Mouse (Mus musculus) ES-Bruce4 (cell line): Measurements from ENCODE around the gene Ccser1. TPM values are rescaled to one million over a fixed set of nuclear protein-coding genes. Genes with fewer than 3 reads are reported as not detected.

ENCODE experiments used
- H3K27ac ChIP-seq: 2 replicates; pipeline ENCODE4 v1.5.1; 2012; ENCODE audit warnings: low read length, inconsistent platforms; ENCODE audit not compliant: insufficient read depth
- H3K27me3 ChIP-seq: 2 replicates; pipeline ENCODE4 v1.6.1; 2012; ENCODE audit warnings: mild to moderate bottlenecking, low read length, inconsistent platforms; ENCODE audit not compliant: control insufficient read depth, poor library complexity, insufficient read depth, severe bottlenecking
- H3K36me3 ChIP-seq: 2 replicates; pipeline ENCODE4 v1.6.1; 2012; ENCODE audit warnings: inconsistent platforms, mild to moderate bottlenecking, low read length, moderate library complexity; ENCODE audit not compliant: control insufficient read depth, poor library complexity, insufficient read depth, severe bottlenecking
- H3K4me1 ChIP-seq: one replicate; pipeline ENCODE4 v1.8.1; 2011; ENCODE audit warnings: low read length; ENCODE audit not compliant: control insufficient read depth, insufficient read depth
- H3K4me3 ChIP-seq: 2 replicates; pipeline ENCODE4 v1.5.1; 2011; ENCODE audit warnings: low read depth, mild to moderate bottlenecking, low read length
- H3K9ac ChIP-seq: 2 replicates; pipeline ENCODE4 v1.6.1; 2012; ENCODE audit warnings: low read depth, mild to moderate bottlenecking, inconsistent platforms; ENCODE audit not compliant: poor library complexity, severe bottlenecking
- H3K9me3 ChIP-seq: replicated peaks from 2 replicates; pipeline ENCODE4 v1.6.1; 2012; ENCODE audit warnings: mild to moderate bottlenecking, low read length, inconsistent platforms; ENCODE audit not compliant: control insufficient read depth, poor library complexity, insufficient read depth, severe bottlenecking
- CTCF ChIP-seq: IDR thresholded peaks from one replicate; pipeline ENCODE4 v1.8.1; 2011; ENCODE audit warnings: low read depth, low read length
- EP300 ChIP-seq: IDR thresholded peaks from 2 replicates; pipeline ENCODE4 v1.6.1; 2011; ENCODE audit warnings: low read depth, low read length; ENCODE audit not compliant: insufficient read depth
- POLR2A ChIP-seq: IDR thresholded peaks from one replicate; pipeline ENCODE4 v1.8.1; 2011; ENCODE audit warnings: low read length; ENCODE audit not compliant: insufficient read depth
- polyA plus RNA-seq: library from polyadenylated mRNA; stranded (reverse); fragments of >200 nt; gene quantifications from 2 replicates; pipeline ENCODE4 v1.2.4, GENCODE M21; 2011; ENCODE audit warnings: low read depth; ENCODE audit not compliant: missing spikeins, insufficient read depth, insufficient read length

The Ccser1 gene
- polyA plus RNA-seq, 1 experiment, result 1.1 TPM

DNA sequence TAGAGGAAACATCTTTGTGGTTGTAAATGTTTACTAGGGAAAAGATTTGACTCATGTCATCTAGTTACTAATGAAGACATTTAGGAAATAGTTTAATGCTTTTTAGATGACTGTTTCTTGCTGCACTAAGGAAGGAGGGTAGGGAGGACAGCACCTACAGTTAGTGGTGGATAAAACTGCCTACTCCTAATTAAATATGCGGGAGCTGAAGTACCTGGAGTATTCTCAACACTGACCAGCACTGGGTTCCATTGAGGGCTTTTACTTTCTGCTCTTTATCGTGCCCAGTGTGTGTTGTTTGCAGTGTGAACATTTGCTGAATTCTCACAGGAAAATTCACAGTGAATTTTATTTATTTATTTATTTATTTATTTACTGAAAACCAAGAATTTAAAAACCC is 341.5 kb downstream of the Ccser1 start:
- no peak for TF ChIP-seq CTCF
- no peak for TF ChIP-seq EP300
- no peak for TF ChIP-seq POLR2A
- H3K27ac ChIP-seq, result no peak overlapping the region

DNA sequence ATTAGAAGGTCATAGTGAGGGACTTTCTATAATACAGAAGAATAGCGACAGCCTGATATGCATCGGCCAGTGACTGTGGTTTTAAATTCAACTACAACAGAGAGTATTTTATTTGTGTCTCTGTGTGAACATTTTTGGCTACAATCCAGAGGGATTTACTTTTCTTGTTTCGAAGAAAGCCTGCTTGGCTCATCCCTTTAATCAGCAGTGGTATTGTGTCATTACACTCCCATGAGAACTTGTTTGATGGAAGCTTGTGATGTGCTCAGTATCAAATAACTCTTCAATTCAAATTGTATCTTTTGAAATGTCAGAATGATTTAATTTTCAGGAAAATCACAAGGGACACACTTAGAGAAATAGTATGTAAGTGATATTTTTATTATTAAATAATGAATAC is 342.0 kb downstream of the Ccser1 start:
- H3K4me1 ChIP-seq, result peaks cover 3% of the 10 kb centered on the region
- H3K27ac ChIP-seq, result no peak overlapping the region
- no peaks in the 10 kb centered on the region for H3K9me3 ChIP-seq
- H3K9ac ChIP-seq, result no peak overlapping the region
- H3K36me3 ChIP-seq, result no peaks in the 10 kb centered on the region
- no peak overlapping the region for H3K4me3 ChIP-seq
- TF ChIP-seq EP300 (no peak), POLR2A (no peak), CTCF (no peak)
- H3K27me3 ChIP-seq, result no peaks in the 10 kb centered on the region

More for the DNA sequence above, 341.5 kb downstream of the Ccser1 start:
- H3K9ac ChIP-seq, result no peak overlapping the region
- no peaks in the 10 kb centered on the region for H3K27me3 ChIP-seq
- no peaks in the 10 kb centered on the region for H3K36me3 ChIP-seq
- H3K4me3 ChIP-seq, result no peak overlapping the region
- H3K4me1 ChIP-seq, result peaks cover 3% of the 10 kb centered on the region
- H3K9me3 ChIP-seq, result no peaks in the 10 kb centered on the region

DNA sequence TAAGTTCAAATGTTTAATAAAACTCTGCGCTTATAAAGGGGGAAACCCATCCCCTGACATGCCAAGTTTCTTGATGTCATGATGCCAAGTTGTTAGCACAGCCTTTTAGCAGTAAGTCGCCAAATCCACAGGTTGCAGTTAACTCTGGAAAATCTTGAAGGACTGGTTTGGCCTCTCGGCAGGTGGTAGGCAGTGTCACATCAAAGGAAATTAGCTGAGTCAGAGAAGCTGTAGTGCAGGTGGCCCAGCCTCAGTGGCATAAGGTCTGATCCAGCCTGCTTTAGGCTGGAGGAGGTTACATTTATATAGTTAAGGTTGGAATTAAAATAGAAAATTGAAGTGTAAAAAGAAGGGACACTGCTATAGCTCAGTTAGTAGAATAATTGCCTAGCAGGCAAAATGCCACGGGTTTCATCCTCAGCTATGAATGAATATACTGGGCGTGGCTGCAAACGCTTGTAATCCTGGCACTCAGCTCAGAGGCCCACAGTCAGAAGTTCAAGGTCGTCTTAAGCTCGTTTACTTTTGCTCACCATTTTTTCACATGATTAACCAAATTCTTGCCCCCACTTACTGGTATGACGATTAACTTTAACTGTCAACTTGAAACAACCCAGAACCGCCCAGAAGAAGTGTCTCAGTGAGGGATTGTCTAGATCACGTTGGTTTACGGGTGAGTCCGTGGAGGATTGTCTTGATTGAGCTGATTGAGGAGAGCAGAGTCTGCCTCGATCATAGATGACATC is 343.8 kb downstream of the Ccser1 start:
- Histone ChIP-seq H3K36me3 (no peaks in the 10 kb centered on the region), H3K4me3 (no peak overlapping the region), H3K4me1 (peaks cover 3% of the 10 kb centered on the region), H3K27me3 (no peaks in the 10 kb centered on the region), H3K27ac (no peak overlapping the region), H3K9me3 (no peaks in the 10 kb centered on the region), H3K9ac (no peak overlapping the region)
- TF ChIP-seq CTCF, result no peak
- TF ChIP-seq POLR2A, result no peak
- TF ChIP-seq EP300, result peak; percentile 86

DNA sequence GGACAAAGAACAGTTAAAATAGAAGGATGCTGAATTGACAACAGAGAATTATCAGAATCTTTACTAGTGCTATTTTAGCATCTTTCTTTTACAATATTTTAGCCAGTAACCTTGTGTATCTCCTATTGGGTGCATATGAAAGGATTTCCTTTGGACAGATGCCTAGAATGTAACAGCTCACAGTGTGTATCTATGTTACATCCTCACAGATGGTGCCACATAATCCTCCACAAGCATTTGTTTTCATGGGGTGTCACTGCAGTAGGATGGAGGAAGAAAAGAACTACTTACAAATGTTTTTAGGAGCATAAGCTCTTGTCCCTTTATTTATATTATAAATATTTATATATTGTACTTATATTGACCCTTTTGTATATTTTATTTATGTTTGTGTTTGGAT is 360.6 kb downstream of the Ccser1 start:
- Histone ChIP-seq H3K4me3 (no peak overlapping the region), H3K27ac (no peak overlapping the region), H3K9ac (no peak overlapping the region), H3K9me3 (no peaks in the 10 kb centered on the region), H3K4me1 (no peaks in the 10 kb centered on the region), H3K36me3 (no peaks in the 10 kb centered on the region), H3K27me3 (no peaks in the 10 kb centered on the region)
- TF ChIP-seq POLR2A (no peak), CTCF (no peak), EP300 (no peak)

- Histone ChIP-seq H3K36me3 (no peaks in the 10 kb centered on the region), H3K4me1 (no peaks in the 10 kb centered on the region), H3K9ac (no peak overlapping the region), H3K4me3 (no peak overlapping the region), H3K27me3 (no peaks in the 10 kb centered on the region), H3K9me3 (no peaks in the 10 kb centered on the region), H3K27ac (no peak overlapping the region)
- TF ChIP-seq EP300 (no peak), CTCF (no peak), POLR2A (no peak)
Observed at GRCm38 (mm10) chr6:61543459-61544044, 363.4 kb downstream of the Ccser1 start.

- no peaks in the 10 kb centered on the region for H3K36me3 ChIP-seq
- no peak overlapping the region for H3K9ac ChIP-seq
- no peaks in the 10 kb centered on the region for H3K27me3 ChIP-seq
- TF ChIP-seq EP300, result no peak
- TF ChIP-seq POLR2A, result no peak
- no peak for TF ChIP-seq CTCF
- no peaks in the 10 kb centered on the region for H3K9me3 ChIP-seq
- no peak overlapping the region for H3K4me3 ChIP-seq
- H3K4me1 ChIP-seq, result no peaks in the 10 kb centered on the region
- H3K27ac ChIP-seq, result no peak overlapping the region
Observed at GRCm38 (mm10) chr6:61567551-61567950, 387.4 kb downstream of the Ccser1 start.
